Mouse (Mus musculus): Measurements from ENCODE around the gene Evpl. TPM values are rescaled to one million over a fixed set of nuclear protein-coding genes. Genes with fewer than 3 reads are reported as not detected.
"Not testable (repeated sequence)": the region's sequence is repeated elsewhere in the genome, so short reads cannot be mapped to it uniquely, and the experiment has no call there.

Gene Evpl
- polyA plus RNA-seq, 1 experiment from 2014 or later, result 4.1 TPM

- no peak for TF ChIP-seq CTCF (IDR thresholded peaks at IDR 0.05; ENCODE audit: low read depth)
- DNase-seq (ENCODE audit: low spot score) (no peak), ATAC-seq (replicated peaks; ENCODE audit: low FRiP score, low read depth) (no peak)
- Histone ChIP-seq H3K27me3 (ENCODE audit: insufficient read depth, low read length) (peaks cover 37% of the 10 kb centered on the region), H3K9ac (ENCODE audit: low read depth, low read length) (peak overlapping the region; percentile 5; the same call in 1 of the 2 replicates), H3K4me2 (ENCODE audit: low read length) (peak overlapping the region; percentile 48), H3K9me3 (replicated peaks; ENCODE audit: low read length) (no peaks in the 10 kb centered on the region), H3K36me3 (ENCODE audit: insufficient read depth, low read length) (no peaks in the 10 kb centered on the region), H3K27ac (no peak overlapping the region), H3K4me1 (replicated peaks; ENCODE audit: insufficient read depth, low read length) (peaks cover 6% of the 10 kb centered on the region; the same call in 1 of the 2 replicates), H3K4me3 (replicated peaks; ENCODE audit: low read depth, low read length) (peak overlapping the region; percentile 26)
- 1% methylated on average over 18 of the region's 18 CpGs for WGBS
Observed at GRCm38 (mm10) chr11:116281671-116282070, 43.8 kb upstream of the Evpl start.

- 7% methylated on average over 48 of the region's 48 CpGs for WGBS
- H3K4me2 ChIP-seq (ENCODE audit: low read length), result peak within 1 kb of the TSS; percentile 48
- peak within 1 kb of the TSS; percentile 26 for H3K4me3 ChIP-seq (replicated peaks; ENCODE audit: low read depth, low read length)
- peak; percentile 29; the same call in 1 of the 2 replicates for TF ChIP-seq CTCF (IDR thresholded peaks at IDR 0.05; ENCODE audit: low read depth)
- H3K36me3 ChIP-seq (ENCODE audit: insufficient read depth, low read length), result no peaks in the 10 kb centered on the region
- ATAC-seq (replicated peaks; ENCODE audit: low FRiP score, low read depth) (no peak), DNase-seq (ENCODE audit: low spot score) (peak; percentile 18)
- peaks cover 6% of the 10 kb centered on the region; the same call in 1 of the 2 replicates for H3K4me1 ChIP-seq (replicated peaks; ENCODE audit: insufficient read depth, low read length)
- H3K27ac ChIP-seq, result no peak within 1 kb of the TSS
- H3K9ac ChIP-seq (ENCODE audit: low read depth, low read length), result peak within 1 kb of the TSS; percentile 5; the same call in 1 of the 2 replicates
- peaks cover 37% of the 10 kb centered on the region for H3K27me3 ChIP-seq (ENCODE audit: insufficient read depth, low read length)
- no peaks in the 10 kb centered on the region for H3K9me3 ChIP-seq (replicated peaks; ENCODE audit: low read length)
Observed at GRCm38 (mm10) chr11:116280751-116281663, 43.1 kb upstream of the Evpl start, which contains the start of gene Galr2. Gene Galr2, plus strand, starts transcription at chr11:116280939.

DNA sequence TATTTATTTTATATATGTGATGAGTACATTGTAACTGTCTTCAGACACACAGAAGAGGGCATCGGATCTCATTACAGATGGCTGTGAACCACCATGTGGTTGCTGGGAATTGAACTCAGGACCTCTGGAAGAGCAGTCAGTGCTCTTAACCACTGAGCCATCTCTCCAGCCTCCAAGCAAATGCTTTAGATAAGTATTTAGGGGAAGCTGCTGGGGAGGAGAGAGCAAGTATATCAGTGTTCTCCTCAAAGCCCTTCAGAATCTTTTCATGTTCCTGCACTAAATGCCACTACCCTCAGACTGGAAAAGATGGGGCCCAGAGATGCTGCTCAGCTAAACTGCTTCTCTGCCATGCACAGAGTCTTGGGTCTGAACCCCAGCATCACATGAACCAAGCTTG is 39.3 kb upstream of the Evpl start:
- not testable (repeated sequence) for H3K9ac ChIP-seq (ENCODE audit: low read depth, low read length); DNase-seq (ENCODE audit: low spot score); H3K4me3 ChIP-seq (replicated peaks; ENCODE audit: low read depth, low read length); H3K4me2 ChIP-seq (ENCODE audit: low read length); H3K27ac ChIP-seq; ATAC-seq (replicated peaks; ENCODE audit: low FRiP score, low read depth); H3K9me3 ChIP-seq (replicated peaks; ENCODE audit: low read length); H3K36me3 ChIP-seq (ENCODE audit: insufficient read depth, low read length)
- WGBS, result 97% methylated on average over 1 of the region's 1 CpGs
- H3K27me3 ChIP-seq (ENCODE audit: insufficient read depth, low read length), result peaks cover 18% of the 10 kb centered on the region; the same call in 1 of the 2 replicates
- peaks cover 11% of the 10 kb centered on the region; the same call in 1 of the 2 replicates for H3K4me1 ChIP-seq (replicated peaks; ENCODE audit: insufficient read depth, low read length)

- peak within 1 kb of the TSS; percentile 73 for H3K4me3 ChIP-seq (replicated peaks; ENCODE audit: low read depth, low read length)
- no peaks in the 10 kb centered on the region for H3K9me3 ChIP-seq (replicated peaks; ENCODE audit: low read length)
- DNase-seq (ENCODE audit: low spot score) (peak; percentile 98), ATAC-seq (replicated peaks; ENCODE audit: low FRiP score, low read depth) (peak; percentile 95)
- 0 out of 2 replicates have a peak, but pooled peaks cover 9% of the 10 kb centered on the region for H3K4me1 ChIP-seq (replicated peaks; ENCODE audit: insufficient read depth, low read length)
- peak within 1 kb of the TSS; percentile 90 for H3K4me2 ChIP-seq (ENCODE audit: low read length)
- TF ChIP-seq CTCF (IDR thresholded peaks at IDR 0.05; ENCODE audit: low read depth), result peak; percentile 45; the same call in 1 of the 2 replicates
- H3K27me3 ChIP-seq (ENCODE audit: insufficient read depth, low read length), result no peaks in the 10 kb centered on the region
- H3K27ac ChIP-seq, result peak within 1 kb of the TSS; percentile 91
- WGBS, result 2% methylated on average over 32 of the region's 32 CpGs
- peak within 1 kb of the TSS; percentile 78 for H3K9ac ChIP-seq (ENCODE audit: low read depth, low read length)
- peaks cover 21% of the 10 kb centered on the region for H3K36me3 ChIP-seq (ENCODE audit: insufficient read depth, low read length)
Observed at GRCm38 (mm10) chr11:116274045-116274666, 36.3 kb upstream of the Evpl start, which contains the start of gene Srp68. Gene Srp68, minus strand, starts transcription at chr11:116274217.

DNA sequence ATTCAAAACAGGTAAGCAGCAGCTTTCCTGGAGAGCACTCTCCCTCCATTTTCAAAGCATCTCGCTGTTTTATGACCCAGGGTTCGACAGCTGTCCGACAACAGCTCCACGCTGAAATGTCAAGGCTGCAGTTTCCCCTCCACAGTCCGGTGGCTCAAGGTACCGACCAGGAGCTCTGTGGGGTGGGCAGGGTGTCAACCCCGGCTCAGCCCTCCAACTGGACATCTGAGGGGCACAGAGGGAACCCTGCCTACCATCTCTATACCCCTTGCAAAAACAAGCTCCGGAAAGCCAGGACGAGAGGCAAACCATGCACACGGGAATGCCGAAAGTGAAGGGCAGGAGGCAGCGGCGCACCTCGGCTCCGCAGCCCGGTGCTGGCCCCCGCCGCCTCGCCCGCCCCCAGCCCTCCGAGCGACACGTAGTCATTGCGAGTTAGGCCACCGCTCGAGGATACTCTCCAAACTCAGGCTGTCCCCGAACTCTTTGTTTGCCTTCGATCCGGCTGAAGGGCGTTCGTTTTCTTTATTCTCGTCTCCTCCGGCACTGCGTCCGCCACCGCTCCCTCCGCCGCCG is 35.7 kb upstream of the Evpl start:
- 0 out of 2 replicates have a peak, but pooled peaks have one; percentile 21 for ATAC-seq (replicated peaks; ENCODE audit: low FRiP score, low read depth)
- under 1% methylated on average over 39 of the region's 39 CpGs for WGBS

More for the DNA sequence above, 35.7 kb upstream of the Evpl start:
- Histone ChIP-seq H3K36me3 (ENCODE audit: insufficient read depth, low read length) (peaks cover 26% of the 10 kb centered on the region), H3K9me3 (replicated peaks; ENCODE audit: low read length) (no peaks in the 10 kb centered on the region), H3K4me2 (ENCODE audit: low read length) (peak overlapping the region; percentile 90), H3K27me3 (ENCODE audit: insufficient read depth, low read length) (no peaks in the 10 kb centered on the region), H3K4me1 (replicated peaks; ENCODE audit: insufficient read depth, low read length) (0 out of 2 replicates have a peak, but pooled peaks cover 9% of the 10 kb centered on the region), H3K9ac (ENCODE audit: low read depth, low read length) (peak overlapping the region; percentile 78), H3K27ac (peak overlapping the region; percentile 91), H3K4me3 (replicated peaks; ENCODE audit: low read depth, low read length) (peak overlapping the region; percentile 73)
- TF ChIP-seq CTCF (IDR thresholded peaks at IDR 0.05; ENCODE audit: low read depth), result no peak
- DNase-seq (ENCODE audit: low spot score), result no peak

Measured in kidney, postnatal 0 days (tissue).